Mouse (Mus musculus): ENCODE results near the gene Gm20388. TPM values are rescaled to one million over a fixed set of nuclear protein-coding genes. Genes with fewer than 3 reads are reported as not detected.
A peak's percentile ranks its signal among the peaks of the same experiment; 100 is the strongest.

Gene Gm20388
- polyA plus RNA-seq, 1 experiment = 18.7 TPM

GRCm38 (mm10) chr8:123345856-123346255 lies 3435.2 kb downstream of the Gm20388 start:
- TF ChIP-seq POLR2A (IDR thresholded peaks at IDR 0.05; ENCODE audit: borderline replicate concordance, insufficient read depth, low read length) (no peak), CTCF (IDR thresholded peaks at IDR 0.05; ENCODE audit: borderline replicate concordance, insufficient read depth, low read depth, low read length) (no peak)
- WGBS = 54% methylated on average over 6 of the region's 6 CpGs
- Histone ChIP-seq H3K4me3 (replicated peaks; ENCODE audit: insufficient read depth, low read depth, low read length) (no peak overlapping the region), H3K27ac (ENCODE audit: insufficient read depth, low read length) (no peak overlapping the region), H3K4me1 (ENCODE audit: control insufficient read depth, insufficient read depth, low read length) (no peaks in the 10 kb centered on the region; the same call in 1 of the 2 replicates), H3K27me3 (ENCODE audit: control insufficient read depth, insufficient read depth, low read length) (no peaks in the 10 kb centered on the region)
- no peak for DNase-seq

DNA sequence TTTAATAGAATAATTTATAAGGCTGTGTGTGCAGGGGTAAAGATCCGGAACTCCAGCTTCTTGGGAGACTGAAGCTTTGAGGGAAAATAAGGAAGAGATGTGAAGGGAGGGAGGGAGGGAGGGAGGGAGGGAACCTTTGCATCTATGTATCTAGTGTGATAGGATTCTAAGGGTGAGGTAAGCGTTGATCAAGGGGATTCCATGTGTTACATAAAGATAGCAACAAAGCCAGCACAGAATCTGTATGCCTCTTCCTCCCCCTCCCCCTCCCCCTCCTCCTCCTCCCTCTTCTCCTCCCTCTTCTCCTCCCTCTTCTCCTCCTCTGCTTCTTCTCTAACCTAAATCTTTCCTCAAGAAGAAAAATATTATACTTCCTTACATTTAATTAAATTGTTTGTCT lies 3436.7 kb downstream of the Gm20388 start:
- H3K27ac ChIP-seq (ENCODE audit: insufficient read depth, low read length) = no peak overlapping the region
- no peak for DNase-seq

DNA sequence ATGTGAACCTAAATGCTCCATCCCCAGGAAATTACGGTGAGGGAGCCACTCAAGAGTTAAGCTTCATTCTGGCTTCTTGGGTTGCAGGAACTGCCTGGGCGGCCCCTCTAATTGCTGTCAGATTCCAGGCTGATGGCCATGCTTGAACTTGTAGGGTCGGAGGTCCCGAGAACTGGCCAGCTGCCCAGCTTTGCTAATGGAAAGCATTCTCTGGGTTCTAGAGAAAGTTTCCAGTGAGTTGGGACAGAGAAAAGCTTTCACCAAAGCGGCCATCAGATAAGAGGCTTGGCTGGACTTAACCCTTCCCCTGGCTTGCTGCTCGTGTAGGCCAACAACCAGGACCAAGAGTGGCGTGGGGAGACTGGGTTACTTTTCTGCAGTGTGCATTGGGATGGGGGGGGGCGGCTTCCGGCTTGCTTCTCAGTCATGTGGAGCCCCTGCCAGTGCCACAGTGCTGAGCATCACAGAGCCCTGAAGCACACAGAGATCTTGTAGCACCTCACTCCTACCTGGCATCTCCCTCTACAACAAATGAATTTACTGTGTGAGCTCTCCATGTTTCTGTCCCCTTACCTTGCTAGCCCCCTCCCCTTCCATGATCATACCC lies 3437.7 kb downstream of the Gm20388 start:
- no peak for DNase-seq
- TF ChIP-seq POLR2A (IDR thresholded peaks at IDR 0.05; ENCODE audit: borderline replicate concordance, insufficient read depth, low read length) = no peak
- no peak for TF ChIP-seq CTCF (IDR thresholded peaks at IDR 0.05; ENCODE audit: borderline replicate concordance, insufficient read depth, low read depth, low read length)
- no peak overlapping the region for H3K4me3 ChIP-seq (replicated peaks; ENCODE audit: insufficient read depth, low read depth, low read length)
- H3K27ac ChIP-seq (ENCODE audit: insufficient read depth, low read length) = no peak overlapping the region
- no peaks in the 10 kb centered on the region; the same call in 1 of the 2 replicates for H3K4me1 ChIP-seq (ENCODE audit: control insufficient read depth, insufficient read depth, low read length)
- no peaks in the 10 kb centered on the region for H3K27me3 ChIP-seq (ENCODE audit: control insufficient read depth, insufficient read depth, low read length)
- WGBS = 44% methylated on average over 9 of the region's 9 CpGs

More for the DNA sequence above, 3436.7 kb downstream of the Gm20388 start:
- Histone ChIP-seq H3K27me3 (ENCODE audit: control insufficient read depth, insufficient read depth, low read length) (no peaks in the 10 kb centered on the region), H3K4me1 (ENCODE audit: control insufficient read depth, insufficient read depth, low read length) (no peaks in the 10 kb centered on the region; the same call in 1 of the 2 replicates), H3K4me3 (replicated peaks; ENCODE audit: insufficient read depth, low read depth, low read length) (no peak overlapping the region)
- no peak for TF ChIP-seq POLR2A (IDR thresholded peaks at IDR 0.05; ENCODE audit: borderline replicate concordance, insufficient read depth, low read length)
- TF ChIP-seq CTCF (IDR thresholded peaks at IDR 0.05; ENCODE audit: borderline replicate concordance, insufficient read depth, low read depth, low read length) = no peak
- WGBS = 93% methylated on average over 2 of the region's 2 CpGs

DNA sequence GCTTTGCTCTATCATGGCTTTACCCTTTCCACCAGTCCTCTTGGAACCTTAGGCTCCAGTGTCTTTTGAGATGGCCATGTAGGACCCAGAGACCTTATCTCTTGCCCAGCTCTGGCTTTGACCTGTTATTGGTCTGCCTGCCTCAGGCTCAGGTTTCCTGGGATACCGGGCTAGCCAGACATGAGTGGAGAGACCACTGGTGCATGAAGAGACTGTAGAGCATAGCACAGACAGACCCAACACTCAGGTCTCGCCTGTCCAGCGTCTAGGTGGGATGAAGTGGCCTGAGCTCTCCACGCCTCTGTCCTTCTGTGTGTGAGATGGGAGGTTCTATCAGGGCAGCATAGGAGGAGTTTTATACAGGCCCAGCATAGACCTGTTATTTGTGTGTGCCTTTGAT lies 3438.4 kb downstream of the Gm20388 start:
- TF ChIP-seq POLR2A (IDR thresholded peaks at IDR 0.05; ENCODE audit: borderline replicate concordance, insufficient read depth, low read length) = no peak
- TF ChIP-seq CTCF (IDR thresholded peaks at IDR 0.05; ENCODE audit: borderline replicate concordance, insufficient read depth, low read depth, low read length) = no peak
- no peak for DNase-seq

GRCm38 (mm10) chr8:123352118-123352517 lies 3441.5 kb downstream of the Gm20388 start:
- H3K4me1 ChIP-seq (ENCODE audit: control insufficient read depth, insufficient read depth, low read length) = no peaks in the 10 kb centered on the region
- no peaks in the 10 kb centered on the region for H3K27me3 ChIP-seq (ENCODE audit: control insufficient read depth, insufficient read depth, low read length)
- no peak for TF ChIP-seq CTCF (IDR thresholded peaks at IDR 0.05; ENCODE audit: borderline replicate concordance, insufficient read depth, low read depth, low read length)
- no peak for TF ChIP-seq POLR2A (IDR thresholded peaks at IDR 0.05; ENCODE audit: borderline replicate concordance, insufficient read depth, low read length)
- 81% methylated on average over 12 of the region's 12 CpGs for WGBS
- no peak overlapping the region for H3K27ac ChIP-seq (ENCODE audit: insufficient read depth, low read length)
- H3K4me3 ChIP-seq (replicated peaks; ENCODE audit: insufficient read depth, low read depth, low read length) = no peak overlapping the region
- DNase-seq = no peak

More for the DNA sequence above, 3438.4 kb downstream of the Gm20388 start:
- no peaks in the 10 kb centered on the region; the same call in 1 of the 2 replicates for H3K4me1 ChIP-seq (ENCODE audit: control insufficient read depth, insufficient read depth, low read length)
- H3K27ac ChIP-seq (ENCODE audit: insufficient read depth, low read length) = no peak overlapping the region
- no peak overlapping the region for H3K4me3 ChIP-seq (replicated peaks; ENCODE audit: insufficient read depth, low read depth, low read length)
- 77% methylated on average over 4 of the region's 4 CpGs for WGBS
- H3K27me3 ChIP-seq (ENCODE audit: control insufficient read depth, insufficient read depth, low read length) = no peaks in the 10 kb centered on the region

DNA sequence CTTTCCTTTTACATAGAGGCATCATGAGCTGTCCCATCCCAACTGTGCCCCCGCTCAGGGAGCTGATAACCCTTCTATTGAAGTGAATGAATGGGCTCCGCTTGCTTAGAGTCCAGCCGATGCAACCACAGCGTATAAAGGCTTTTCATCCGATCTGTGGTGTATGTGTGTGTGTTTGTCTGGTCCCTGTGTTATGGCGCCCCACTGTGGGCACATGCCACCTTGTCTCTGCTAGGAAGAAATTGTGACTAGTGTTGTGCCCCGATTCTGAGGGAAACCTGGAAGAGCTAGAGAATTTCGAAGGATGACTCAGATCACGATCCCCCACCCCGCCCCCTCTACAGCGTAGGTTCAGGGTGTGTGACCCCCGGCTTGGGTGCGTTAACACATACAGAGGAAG lies 3442.1 kb downstream of the Gm20388 start:
- DNase-seq = no peak
- Histone ChIP-seq H3K4me1 (ENCODE audit: control insufficient read depth, insufficient read depth, low read length) (no peaks in the 10 kb centered on the region), H3K27me3 (ENCODE audit: control insufficient read depth, insufficient read depth, low read length) (no peaks in the 10 kb centered on the region), H3K4me3 (replicated peaks; ENCODE audit: insufficient read depth, low read depth, low read length) (no peak overlapping the region), H3K27ac (ENCODE audit: insufficient read depth, low read length) (no peak overlapping the region)
- TF ChIP-seq POLR2A (IDR thresholded peaks at IDR 0.05; ENCODE audit: borderline replicate concordance, insufficient read depth, low read length) = no peak
- peak; percentile 60 for TF ChIP-seq CTCF (IDR thresholded peaks at IDR 0.05; ENCODE audit: borderline replicate concordance, insufficient read depth, low read depth, low read length)
- 58% methylated on average over 13 of the region's 13 CpGs for WGBS

GRCm38 (mm10) chr8:123353216-123353615 lies 3442.6 kb downstream of the Gm20388 start:
- no peak for DNase-seq
- H3K4me3 ChIP-seq (replicated peaks; ENCODE audit: insufficient read depth, low read depth, low read length) = no peak overlapping the region
- no peak for TF ChIP-seq POLR2A (IDR thresholded peaks at IDR 0.05; ENCODE audit: borderline replicate concordance, insufficient read depth, low read length)
- no peak for TF ChIP-seq CTCF (IDR thresholded peaks at IDR 0.05; ENCODE audit: borderline replicate concordance, insufficient read depth, low read depth, low read length)
- H3K4me1 ChIP-seq (ENCODE audit: control insufficient read depth, insufficient read depth, low read length) = no peaks in the 10 kb centered on the region
- H3K27me3 ChIP-seq (ENCODE audit: control insufficient read depth, insufficient read depth, low read length) = no peaks in the 10 kb centered on the region
- H3K27ac ChIP-seq (ENCODE audit: insufficient read depth, low read length) = no peak overlapping the region
- WGBS = 33% methylated on average over 11 of the region's 11 CpGs

DNA sequence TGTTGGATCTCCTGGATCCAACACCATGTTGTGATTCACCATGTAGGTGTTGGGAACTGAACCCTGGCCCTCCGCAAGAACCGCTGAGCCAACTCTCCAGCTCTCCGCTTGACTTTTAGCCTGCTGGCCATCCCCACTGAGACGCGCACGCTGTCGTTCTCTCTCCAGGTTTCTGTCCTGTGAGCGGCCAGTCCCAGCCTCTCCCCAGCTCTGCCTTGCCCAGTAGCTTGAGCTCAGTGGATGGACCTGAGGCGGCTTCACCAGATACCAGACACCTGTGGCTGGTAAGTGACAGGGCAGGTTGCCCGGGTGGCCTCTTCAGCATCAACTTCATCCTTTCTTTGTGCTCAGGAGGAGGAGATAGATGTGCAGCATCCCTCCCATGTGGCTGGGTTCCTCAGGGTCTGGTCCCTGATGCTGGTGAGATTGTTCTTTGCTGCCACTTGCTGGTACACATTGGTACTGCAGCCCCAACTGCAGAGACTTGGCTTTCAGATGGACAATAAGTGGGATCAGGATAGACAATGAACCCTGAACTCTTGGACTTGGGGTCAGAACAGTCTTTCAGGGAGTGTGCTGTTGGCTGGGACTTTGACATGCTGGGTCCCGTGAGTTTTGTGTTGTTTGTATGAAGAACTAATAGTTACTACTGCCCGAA lies 3450.6 kb downstream of the Gm20388 start:
- peak; percentile 71 to 85 for DNase-seq
- no peak overlapping the region for H3K27ac ChIP-seq (ENCODE audit: insufficient read depth, low read length)
- H3K27me3 ChIP-seq (ENCODE audit: control insufficient read depth, insufficient read depth, low read length) = no peaks in the 10 kb centered on the region
- no peak overlapping the region for H3K4me3 ChIP-seq (replicated peaks; ENCODE audit: insufficient read depth, low read depth, low read length)
- WGBS = 33% methylated on average over 12 of the region's 12 CpGs
- H3K4me1 ChIP-seq (ENCODE audit: control insufficient read depth, insufficient read depth, low read length) = no peaks in the 10 kb centered on the region
- TF ChIP-seq CTCF (IDR thresholded peaks at IDR 0.05; ENCODE audit: borderline replicate concordance, insufficient read depth, low read depth, low read length) = peak; percentile 97
- TF ChIP-seq POLR2A (IDR thresholded peaks at IDR 0.05; ENCODE audit: borderline replicate concordance, insufficient read depth, low read length) = no peak
